Mouse (Mus musculus) thymus, postnatal 14 days (tissue): ENCODE data around the gene Col19a1.

Source experiments
- DNase-seq: peaks from one replicate; pipeline ENCODE4 v3.0.0; 2021

The Col19a1 gene

DNA sequence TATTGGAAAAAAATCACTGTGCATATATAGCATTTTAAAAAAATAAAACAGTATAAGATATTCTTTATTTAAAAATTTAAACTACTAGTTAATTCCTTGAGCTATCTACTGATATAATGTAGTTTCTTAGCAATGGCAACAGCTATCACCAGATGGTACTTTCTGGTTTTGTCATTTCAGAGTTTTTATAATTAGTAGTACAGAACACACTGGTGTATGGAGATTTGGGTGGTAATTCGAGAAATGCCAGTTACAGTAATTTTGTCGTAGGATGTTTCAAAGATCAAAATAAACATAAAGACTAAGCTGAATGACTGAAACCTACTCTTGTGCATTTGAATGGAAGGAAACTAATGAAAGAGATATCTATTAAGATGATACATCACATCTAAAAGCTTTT, 129.3 kb downstream of the Col19a1 start:
- no peak for DNase-seq

DNA sequence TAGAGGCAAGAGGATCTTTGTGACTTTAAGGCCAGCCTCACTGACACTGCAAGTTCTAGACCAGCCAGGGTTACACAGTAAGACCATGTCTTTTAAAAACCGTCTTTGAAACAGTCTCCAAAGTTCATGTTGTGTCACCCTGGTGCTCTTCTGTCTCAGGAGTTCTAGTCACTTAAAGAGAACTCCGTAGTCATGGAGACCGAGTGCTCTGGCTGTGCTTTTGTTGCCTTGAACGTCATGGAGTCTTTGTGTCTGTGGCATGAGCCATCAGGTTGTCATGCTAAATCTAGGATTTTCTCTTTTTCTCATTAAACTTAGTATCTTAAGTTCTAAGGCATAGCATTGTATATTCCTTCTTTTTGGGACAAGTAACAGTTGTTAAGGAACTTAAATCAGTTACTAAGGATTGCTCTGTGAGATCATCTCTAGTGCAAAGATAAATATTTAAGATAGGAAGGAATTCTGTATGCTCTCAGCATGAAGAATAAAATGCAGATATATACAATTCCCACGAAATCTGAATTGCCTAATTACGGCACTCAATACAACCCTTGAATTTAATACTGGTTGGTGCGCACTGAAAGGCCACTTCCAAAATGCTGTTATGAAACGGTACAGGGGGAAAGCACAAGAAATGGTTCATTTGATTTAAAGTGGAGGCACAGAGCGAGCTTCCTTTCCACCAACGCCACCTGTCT, 134.6 kb downstream of the Col19a1 start:
- DNase-seq: no peak

DNA sequence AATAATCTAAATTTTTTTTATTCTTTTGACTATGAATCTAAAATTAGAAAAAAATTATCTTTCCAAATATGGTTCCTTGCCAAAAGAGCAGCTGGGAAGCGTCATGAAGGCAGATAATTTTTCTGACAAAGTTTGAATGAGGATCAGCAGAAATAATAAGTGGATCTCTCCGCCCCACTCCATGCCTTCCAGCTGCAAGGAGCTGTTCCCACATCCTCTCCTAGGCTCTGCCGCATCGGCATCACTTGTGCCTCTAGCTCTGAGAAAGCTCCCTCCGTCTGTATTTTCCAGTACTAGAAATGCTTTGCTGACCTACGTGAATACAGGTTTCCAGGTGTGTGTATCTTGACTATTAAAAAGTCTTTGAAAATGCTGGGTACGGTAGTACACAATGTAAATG, 135.1 kb downstream of the Col19a1 start:
- no peak for DNase-seq

DNA sequence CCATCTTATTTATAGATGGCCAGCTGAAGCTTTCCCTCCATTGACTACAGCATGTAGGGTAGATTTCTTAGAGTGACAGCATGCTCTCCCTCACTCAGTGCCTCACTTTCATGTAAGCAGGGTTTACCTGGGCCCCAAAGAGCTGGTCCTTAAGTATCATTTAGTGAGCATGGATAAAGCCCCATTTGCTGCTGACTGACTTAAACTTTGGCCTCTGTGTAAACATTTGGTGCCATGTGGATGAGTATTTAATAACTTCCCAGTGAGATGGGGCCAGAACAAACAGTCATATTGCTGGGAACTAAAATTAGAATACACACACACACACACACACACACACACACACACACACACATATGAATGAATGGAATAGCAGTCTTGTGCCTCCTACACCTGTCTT, 149.8 kb downstream of the Col19a1 start:
- DNase-seq: no peak

DNA sequence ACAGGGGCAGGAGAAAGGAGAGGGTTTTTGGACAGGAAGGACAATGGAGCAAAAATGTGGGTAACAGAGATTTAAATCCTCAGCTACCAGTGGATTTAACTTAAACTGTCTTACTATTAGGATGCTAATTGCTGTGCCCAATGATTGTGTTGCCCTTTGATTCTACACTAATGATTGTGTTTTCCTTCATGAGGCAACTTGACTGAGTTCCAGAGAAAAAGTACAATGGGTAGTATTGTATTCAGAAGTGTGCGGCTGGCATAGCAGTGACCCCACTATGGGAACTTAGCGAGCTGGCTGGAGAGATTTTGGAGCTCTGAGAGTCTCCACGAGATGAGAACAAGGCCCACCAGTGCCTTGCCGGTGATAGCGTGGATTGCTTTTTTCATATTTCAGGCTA, 159.0 kb downstream of the Col19a1 start:
- DNase-seq: no peak

DNA sequence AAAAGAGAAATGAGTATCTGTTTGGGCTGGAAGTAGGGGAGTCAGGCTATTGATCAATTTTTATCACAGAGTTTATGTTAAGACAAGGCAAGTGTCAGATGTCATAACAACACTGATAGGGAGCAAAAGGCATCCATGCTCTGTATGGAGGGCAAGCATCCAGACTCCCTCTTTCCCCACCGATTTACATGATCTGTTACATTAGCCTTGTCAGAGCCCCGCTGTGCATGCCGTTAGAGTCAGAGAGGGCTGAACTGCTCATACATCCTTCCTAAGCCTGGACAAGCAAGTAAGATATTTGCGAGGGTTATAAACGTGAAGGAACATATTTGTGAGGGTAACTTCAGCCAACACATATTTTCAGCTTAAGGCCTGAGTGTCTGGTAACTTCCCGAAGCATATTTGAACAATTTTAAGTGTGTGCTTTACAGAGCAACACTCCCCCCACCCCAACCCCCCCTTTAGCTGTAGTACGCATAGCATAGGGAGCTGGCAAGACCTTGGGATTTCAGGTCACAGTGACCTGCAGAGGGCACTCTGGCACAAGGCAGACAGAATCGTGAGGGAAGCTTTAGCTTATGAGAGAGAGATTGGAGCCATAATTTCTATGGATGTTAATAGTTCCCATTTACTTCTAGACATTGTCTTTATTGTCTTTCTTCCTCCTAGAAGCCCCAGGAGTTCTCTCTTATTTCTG, 209.0 kb downstream of the Col19a1 start:
- DNase-seq: no peak

DNA sequence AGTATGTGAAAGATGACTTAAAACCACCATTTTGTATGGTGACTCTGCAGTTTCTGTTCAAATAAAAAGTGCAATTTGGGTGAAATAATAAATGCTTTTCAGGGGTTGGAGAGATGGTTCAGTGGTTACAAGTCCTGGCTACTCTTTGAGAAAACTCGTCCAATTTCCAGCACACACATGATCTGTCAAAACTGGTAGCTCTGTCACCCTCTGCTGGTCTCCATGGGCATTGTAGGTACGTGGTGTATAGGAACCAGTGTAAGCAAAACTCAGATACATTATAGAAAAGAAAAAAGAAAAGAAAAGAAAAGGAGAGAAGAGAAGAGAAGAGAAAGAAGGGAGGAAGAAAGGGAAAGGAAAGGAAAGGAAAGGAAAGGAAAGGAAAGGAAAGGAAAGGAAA, 212.4 kb downstream of the Col19a1 start:
- DNase-seq: no peak

DNA sequence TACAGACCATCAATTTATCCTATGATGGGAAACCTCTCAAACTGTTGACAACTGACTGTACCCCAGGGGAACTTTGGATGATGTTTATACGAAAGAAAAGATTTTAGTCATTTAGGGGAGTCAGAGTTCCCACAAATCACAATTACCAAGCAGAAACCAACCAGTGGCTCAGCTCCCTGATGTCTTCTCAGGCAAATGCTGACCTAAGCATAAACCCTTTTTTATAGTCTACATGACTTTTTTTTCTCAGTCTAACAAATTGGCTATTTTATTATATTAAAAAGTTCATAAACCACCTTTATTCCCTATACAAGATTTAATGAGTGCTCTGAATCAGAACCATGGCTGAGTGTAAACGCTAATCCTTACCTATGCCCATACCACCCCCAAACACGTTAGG, 213.6 kb downstream of the Col19a1 start:
- DNase-seq: no peak

DNA sequence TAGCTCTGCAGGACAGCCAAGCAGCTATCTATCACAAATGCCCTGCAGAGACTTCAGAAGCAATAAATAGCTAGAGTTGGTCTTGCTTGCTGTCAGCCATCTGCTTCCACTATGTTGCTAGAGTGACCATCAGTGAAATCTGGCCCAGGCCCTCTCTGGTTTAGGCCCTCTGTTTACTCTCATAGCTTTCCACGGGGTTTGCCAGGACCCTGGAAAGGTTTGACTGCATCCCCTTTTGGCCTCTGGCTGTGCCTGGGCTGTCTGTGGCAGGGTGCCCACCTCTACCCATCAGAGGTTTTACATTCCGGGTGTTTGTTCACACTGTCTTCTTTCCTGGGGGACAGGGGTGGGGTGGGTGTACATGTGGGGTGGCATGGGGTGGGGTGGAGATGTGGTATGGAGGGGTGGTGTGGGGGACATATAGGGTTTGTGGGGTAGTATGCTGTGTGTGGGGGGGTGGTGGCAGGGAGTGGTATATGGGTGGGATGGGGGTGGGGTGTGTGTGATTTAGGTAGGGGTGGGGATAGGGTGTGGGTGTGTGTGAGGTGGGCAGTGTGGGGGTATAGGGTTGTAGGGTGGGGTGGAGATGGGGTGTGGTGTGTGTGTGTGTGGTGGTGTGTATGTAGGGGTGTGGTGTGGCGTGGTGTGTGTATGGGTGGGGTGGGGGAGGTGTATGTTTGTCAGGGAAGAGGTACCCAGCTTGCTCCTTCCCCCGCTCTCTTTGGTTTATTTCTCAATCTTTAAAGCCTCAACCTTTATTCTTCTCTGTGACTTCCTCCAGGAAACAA, 214.6 kb downstream of the Col19a1 start:
- DNase-seq: no peak

DNA sequence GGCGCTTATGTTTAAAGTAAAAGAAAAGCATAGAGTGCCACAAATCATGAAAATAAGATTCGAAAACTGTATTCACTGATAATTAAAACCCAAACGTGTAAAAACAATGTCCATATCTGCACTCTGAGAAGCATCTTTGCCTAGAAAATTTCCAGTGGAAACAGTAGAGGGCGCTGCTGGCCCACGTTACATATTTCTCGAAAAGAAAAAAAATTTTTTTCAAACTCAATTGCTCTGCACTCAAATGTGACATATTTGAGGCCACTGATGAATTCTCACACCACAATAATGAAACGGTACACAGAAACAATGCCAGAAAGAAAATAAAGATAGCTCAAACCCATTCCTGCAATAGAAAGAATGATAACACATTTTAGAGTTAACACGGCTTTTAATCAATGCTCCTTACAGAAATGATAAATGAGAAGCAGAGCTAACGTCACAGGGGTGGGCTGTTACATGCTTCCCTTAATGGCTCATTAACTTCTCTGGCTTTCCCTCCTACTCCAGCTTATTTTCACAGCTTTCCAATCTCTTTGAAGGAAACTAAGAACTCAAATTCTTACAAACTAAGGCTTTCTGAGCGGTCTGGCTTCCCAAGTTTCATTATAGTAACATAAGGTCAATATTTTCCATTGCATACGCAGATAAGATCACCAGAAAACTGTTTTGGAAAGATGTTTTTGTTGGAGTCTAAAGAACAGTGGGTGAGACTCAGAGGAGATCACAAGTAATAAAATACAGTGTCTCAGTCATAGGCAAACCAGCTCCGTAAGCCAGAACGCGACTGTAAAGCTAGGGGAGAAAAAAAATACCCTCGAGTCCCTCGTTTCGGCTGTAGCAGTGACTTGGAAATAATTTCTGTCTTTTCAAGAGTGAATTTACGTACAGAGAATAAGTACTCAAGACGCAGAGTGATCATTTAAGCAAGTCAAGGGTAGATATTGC, 219.4 kb downstream of the Col19a1 start:
- no peak for DNase-seq

DNA sequence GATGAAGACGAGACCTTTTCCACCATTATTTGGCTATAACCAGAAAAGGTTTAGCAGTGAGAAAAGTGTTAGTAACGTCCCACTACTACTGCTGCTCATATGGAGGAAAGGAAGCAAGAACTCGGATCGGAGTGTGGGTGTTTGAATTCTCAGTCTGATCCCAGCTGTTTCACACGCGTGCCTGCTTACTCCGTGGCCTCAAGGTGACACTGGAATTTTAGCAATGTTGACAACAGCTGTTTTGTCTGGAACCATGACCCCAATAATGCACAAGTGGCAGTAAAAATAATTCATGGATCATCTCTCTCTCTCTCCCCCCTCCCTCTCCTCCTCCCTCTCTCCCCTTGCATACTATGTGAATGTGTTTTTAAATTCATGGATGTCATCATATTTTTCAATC, 222.5 kb downstream of the Col19a1 start:
- DNase-seq: no peak

DNA sequence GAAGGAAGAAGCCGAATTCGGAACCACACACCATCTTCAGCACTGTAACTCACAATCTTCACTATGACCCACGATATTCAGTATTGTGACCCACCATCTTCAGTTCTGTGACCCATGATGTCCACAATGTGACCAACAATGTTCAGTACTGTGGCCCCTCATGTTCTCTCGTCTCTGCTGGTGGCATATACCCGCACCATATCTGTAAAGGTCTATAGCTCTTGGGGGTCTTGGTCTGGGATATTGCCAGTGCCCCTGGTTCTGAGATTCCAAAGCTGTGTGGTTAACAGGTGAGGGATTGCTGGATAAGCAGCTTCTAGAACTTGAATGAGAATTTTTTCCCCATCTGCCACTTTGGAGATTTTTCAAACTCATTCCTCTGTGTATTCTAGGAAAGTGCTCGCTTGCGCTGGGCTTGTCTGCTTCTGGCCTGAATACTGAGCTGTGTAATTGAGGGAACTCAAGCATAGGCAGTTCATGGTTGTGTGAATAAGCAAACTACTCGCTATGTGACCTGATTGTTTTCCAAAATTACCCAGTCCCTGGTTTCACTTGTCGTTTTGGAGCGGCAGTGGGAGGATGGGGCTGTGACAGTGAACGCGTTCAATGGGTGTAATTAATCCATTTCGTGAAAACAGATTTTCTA, 225.2 kb downstream of the Col19a1 start:
- DNase-seq: no peak

DNA sequence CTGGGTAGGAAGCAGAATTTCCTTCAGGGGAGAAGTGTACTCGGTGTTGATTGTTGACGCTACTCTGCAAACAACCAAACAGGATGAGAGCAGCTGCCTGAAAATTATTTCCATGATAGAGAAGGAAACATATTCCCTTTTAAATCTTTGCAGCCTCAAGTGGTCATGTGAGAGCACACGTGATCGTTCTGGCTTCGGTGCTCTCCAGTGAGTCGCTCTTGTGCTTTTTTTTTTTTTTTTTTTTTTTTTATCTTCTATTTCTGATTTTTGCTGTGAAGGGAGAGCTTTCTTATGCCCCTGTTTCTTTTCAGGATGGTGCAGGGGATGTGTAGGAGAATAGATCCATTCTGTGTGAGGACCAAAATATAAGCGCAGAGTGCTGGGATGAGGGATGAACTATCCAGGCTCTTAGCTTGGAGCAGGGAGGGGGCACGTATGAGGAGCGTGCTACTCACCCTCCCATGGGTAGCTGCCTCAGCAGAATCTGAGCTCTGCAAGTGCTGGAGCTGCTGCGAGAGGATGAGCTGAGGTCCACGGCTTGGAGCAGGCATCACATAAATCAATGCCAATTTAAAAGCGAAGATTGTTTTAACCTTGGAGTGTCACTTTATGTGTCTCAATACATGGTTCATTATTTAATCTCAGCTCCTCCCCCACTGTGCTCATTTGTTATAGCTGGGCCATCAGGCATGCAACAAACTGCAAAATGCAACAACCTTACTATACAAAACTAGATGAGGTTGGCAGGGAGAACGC, 237.6 kb downstream of the Col19a1 start:
- no peak for DNase-seq

DNA sequence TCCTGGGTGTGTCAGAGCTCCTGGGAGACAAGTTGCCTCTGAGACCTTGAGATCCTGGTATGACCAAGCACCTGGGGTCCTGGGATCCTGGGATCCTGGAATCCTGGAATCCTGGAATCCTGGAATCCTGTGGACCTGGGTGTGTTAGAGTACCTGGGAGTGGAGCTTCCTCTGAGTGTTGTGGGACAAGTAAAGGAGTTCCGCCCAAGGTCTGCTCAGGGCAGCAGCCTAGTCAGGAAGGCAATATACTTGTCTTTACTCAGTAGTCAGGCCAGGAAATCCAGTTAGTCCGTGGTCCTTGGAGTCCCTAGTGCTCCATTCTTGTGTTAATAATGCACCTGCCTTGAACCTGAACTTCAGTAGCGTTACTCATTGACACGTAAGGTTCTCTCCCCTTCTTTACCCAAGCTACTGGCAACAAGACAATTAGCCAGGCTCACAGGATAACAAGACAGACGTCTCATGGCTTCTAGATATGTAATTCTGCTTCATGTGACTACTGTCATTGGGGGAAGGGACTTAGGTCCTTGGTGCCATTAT, 239.6 kb downstream of the Col19a1 start:
- no peak for DNase-seq

DNA sequence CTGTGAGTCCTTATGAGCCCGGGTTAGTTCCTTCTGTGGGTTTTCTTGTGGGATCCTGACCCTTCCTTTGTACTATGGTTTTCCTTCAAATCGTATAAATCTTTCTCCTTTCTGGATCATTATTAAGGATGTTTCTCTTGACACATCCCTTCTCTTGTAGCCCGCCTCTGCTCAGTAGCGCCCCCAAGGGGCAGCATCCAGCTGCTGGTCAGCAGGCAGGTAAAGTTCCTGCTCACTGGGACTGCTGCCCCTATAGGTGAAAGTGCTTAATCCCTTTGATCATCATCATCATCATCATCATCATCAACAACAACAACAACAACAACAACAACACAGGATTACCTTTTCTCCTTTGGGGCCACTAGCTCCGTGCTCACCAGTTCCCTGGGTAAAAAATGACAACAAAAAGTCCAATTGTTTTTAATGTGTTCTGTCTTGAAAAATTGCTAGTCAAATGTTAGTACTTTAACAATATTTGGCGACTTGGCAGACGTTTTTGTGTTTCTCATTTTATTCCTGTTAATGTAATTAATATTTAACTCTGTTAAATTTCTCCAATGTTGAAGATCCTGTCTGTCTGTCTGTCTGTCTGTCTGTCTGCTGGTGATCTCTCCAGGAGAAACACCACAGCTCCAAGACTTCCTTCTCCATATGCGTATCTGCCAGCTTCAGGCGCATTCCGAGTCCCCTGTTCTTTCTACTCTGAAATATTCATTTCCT, 249.6 kb downstream of the Col19a1 start:
- DNase-seq: no peak

DNA sequence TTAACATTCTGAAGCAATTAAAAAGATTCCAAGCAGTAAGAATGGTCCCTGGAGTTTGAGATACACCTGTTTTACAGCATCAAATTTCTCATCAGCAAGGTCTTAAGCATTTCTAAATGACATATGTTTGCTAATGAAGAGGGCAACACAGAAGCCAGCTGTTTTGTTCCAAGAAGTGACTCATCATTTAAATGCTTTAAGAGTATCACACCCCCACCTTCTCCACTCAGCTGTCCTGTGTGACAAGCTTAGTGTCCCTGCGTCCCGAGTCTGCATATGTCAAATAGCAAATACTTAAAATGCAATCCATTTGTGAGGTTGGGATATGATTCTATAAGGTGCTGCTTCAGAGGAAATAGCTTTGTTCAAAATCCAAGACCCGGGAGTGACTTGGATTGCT, 251.2 kb downstream of the Col19a1 start:
- no peak for DNase-seq

DNA sequence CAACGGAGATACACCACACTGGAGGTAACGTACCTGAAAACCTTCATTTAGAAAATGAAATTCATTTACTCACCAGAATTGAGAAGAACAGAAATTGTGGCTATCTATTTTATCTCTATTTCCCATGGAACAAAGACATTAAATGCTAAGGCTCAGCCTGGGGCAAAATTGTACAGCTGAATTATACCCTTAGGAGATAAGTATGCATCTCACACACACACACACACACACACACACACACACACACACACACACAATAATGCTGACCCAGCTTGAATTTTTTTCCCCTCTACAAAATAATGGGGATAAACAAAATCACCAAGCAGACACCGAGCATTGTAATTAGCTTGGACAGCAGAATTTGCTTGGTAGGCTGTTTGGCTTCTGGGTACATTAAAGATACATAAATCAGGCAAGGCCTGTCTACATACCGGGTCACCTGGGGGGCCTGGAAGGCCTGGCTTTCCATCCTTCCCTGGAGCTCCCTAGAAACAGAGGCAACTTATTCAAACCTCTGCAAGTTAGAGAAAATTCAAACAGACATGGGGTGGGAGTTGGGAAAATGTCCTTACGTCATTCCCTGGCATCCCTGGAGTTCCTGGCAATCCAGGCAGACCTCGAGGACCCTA, 270.2 kb downstream of the Col19a1 start:
- no peak for DNase-seq

DNA sequence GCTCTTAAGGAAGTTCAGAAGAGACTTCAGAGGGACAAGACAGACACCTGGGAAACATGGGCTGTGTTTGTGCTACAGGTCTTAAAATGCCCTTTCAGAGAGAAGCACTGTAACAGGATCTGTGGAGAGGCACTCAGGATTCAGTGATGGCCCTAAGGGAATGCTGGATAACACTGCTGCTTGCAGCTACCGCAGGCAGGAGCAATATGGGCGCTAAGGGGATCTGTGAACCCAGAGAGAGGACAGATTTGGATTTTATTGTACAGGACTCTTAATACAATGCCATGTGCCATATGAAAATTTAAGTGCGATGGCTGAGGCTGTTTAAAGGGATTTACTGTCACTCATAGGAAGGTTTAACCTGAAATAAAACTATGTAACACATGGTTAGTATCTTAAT, 270.8 kb downstream of the Col19a1 start:
- no peak for DNase-seq

DNA sequence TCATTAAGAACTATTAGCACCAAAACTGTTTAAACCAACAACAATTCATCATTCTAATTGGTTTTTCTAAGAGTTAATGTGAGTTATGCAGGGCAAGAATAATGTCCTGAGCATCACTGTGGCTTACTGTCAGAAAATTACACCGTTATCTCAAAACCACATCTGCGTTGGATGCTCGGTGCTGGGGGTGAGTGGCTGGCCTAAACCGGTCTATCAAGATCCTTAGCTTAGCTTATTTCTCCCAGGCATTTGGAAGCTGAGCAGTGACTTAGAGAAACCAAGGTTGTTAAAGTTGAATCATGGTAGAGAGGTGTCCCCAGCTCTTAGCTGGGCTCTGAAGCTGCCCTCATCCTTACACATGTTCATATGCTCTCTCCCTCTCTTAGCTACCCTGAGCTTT, 276.4 kb downstream of the Col19a1 start:
- no peak for DNase-seq

DNA sequence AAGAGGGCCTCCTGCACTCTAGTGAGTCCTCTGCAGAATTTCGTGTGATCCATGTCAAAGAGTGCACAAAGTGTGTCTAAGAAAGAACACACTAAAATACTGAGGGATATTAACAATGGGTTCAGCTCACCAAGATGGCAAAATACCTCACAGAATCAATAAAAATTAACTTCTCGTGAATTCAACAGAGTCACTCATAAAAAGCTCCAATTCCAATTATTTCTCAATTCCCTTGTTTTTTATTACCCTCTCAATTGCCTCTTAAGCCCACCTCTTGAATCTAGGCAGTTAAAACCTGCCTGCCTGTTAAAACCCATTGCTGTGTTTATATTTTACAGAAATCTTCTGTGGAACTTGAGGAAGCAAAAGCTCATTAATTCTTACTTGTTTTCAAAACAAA, 277.1 kb downstream of the Col19a1 start:
- DNase-seq: no peak
